Mouse (Mus musculus): ENCODE data around the gene Iqcg. TPM values are rescaled to one million over a fixed set of nuclear protein-coding genes. Genes with fewer than 3 reads are reported as not detected.

The Iqcg gene
- 2.5 and 3.6 TPM in 2 replicates for polyA plus RNA-seq (2014; fragmentation: Nextera tagmentation; extraction: Ambion mirVana)

DNA sequence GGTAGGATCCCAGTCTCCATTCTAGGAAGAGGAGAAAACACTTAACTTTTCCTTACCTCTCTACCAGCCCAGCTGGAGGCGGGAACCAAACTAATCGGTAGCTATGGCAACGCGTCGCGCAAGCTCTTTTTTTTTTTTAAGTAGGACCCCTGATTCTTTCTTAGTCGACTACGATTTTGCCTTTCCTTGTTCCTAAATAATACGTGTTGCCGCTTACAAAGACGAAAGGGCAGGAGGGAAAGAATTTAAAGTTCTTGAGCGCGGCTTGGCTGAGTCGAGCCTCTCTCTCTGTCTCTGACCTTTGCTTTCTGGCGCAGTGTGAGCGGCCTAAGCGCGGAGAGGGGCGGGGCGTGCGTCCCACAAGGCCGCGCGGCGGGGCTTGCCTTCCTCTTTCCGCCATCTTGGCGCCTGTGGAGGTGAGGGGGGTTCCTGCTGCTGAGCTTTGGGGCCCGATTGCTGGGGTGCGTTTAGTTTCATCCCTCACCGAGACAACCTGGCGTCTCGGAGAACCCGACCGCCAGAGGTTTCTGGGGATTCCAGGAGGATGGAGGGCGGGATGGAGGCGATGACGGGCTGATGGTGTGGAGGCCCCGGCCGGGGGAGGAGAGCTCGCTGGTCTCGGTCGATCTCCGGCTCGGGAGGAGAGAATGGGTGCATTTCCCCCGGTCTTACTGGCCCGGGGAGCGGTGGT, at the start of gene Iqcg, which contains the start of gene Rpl35a:
Iqcg (minus strand) TSS at position 124 of the 691 bp plus-strand sequence.
Rpl35a (plus strand) TSS at position 359 of the 691 bp plus-strand sequence.
- peak; percentile 91 for DNase-seq (ENCODE audit: low spot score)
- Histone ChIP-seq H3K27ac (replicated peaks; ENCODE audit: low read depth, low read length) (peak within 1 kb of the TSS; percentile 90), H3K36me3 (ENCODE audit: control insufficient read depth, insufficient read depth, low read length) (peaks cover 20% of the 10 kb centered on the region; the same call in 1 of the 2 replicates), H3K27me3 (ENCODE audit: control insufficient read depth, insufficient read depth, low read length) (no peaks in the 10 kb centered on the region), H3K4me1 (ENCODE audit: control insufficient read depth, insufficient read depth, low read length) (peaks cover 5% of the 10 kb centered on the region), H3K4me2 (ENCODE audit: low read depth, severe bottlenecking) (peak within 1 kb of the TSS; percentile 51), H3K9me3 (ENCODE audit: control insufficient read depth, low read length) (no peaks in the 10 kb centered on the region), H3K9ac (ENCODE audit: low read length) (peak within 1 kb of the TSS; percentile 98), H3K4me3 (ENCODE audit: low read depth, low read length) (peak within 1 kb of the TSS; percentile 97)
- ATAC-seq (ENCODE audit: insufficient number of reproducible peaks, low FRiP score, low TSS enrichment, low read depth): peak; percentile 91
- under 1% methylated on average over 46 of the region's 47 CpGs for WGBS

DNA sequence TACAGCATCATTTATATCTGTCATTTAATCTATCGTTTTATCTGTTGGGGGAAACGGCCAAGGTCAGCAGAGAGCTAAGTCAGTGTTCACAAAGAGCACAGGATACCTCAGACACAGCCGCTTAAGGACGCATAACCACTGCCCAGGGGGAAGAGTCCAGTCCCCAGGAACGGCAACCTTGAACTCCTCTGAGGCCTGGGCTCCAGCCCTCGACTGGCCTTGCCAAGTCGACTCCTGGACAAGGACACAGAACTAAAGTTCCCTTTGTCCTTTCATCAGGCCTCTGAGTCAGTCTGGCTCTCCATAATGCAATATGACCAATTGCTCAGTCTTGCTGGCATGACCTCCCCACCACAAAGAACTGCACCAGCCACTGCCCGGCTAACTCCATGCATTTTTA, 29.6 kb upstream of the Iqcg start:
- Histone ChIP-seq H3K4me1 (ENCODE audit: control insufficient read depth, insufficient read depth, low read length) (no peaks in the 10 kb centered on the region), H3K9me3 (ENCODE audit: control insufficient read depth, low read length) (no peaks in the 10 kb centered on the region), H3K27ac (replicated peaks; ENCODE audit: low read depth, low read length) (no peak overlapping the region), H3K9ac (ENCODE audit: low read length) (no peak overlapping the region), H3K4me2 (ENCODE audit: low read depth, severe bottlenecking) (no peak overlapping the region), H3K27me3 (ENCODE audit: control insufficient read depth, insufficient read depth, low read length) (no peaks in the 10 kb centered on the region), H3K4me3 (ENCODE audit: low read depth, low read length) (no peak overlapping the region), H3K36me3 (ENCODE audit: control insufficient read depth, insufficient read depth, low read length) (no peaks in the 10 kb centered on the region)
- ATAC-seq (ENCODE audit: insufficient number of reproducible peaks, low FRiP score, low TSS enrichment, low read depth) (no peak), DNase-seq (ENCODE audit: low spot score) (no peak)
- WGBS: 84% methylated on average over 8 of the region's 8 CpGs

DNA sequence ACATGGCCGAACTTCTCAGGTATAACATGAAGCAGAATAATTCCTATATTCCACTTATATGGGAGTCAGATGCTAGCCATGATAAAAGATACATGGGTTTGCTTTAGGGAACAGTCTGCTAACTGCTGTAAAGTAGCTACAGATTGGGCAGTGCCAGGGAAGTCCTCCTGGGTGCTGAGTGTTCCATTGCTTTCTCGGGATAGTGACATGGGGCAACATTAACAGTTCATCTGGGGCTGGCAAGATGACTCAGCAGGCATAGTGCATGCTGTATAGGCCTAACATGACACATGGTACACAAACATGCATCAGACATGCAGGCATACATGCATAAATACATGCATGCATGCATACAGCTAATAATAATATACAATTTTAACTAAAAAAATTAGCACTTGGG, 28.0 kb upstream of the Iqcg start:
- Histone ChIP-seq H3K9ac (ENCODE audit: low read length) (no peak overlapping the region), H3K4me2 (ENCODE audit: low read depth, severe bottlenecking) (no peak overlapping the region), H3K36me3 (ENCODE audit: control insufficient read depth, insufficient read depth, low read length) (no peaks in the 10 kb centered on the region), H3K9me3 (ENCODE audit: control insufficient read depth, low read length) (no peaks in the 10 kb centered on the region), H3K27me3 (ENCODE audit: control insufficient read depth, insufficient read depth, low read length) (no peaks in the 10 kb centered on the region), H3K4me1 (ENCODE audit: control insufficient read depth, insufficient read depth, low read length) (no peaks in the 10 kb centered on the region), H3K4me3 (ENCODE audit: low read depth, low read length) (no peak overlapping the region), H3K27ac (replicated peaks; ENCODE audit: low read depth, low read length) (no peak overlapping the region)
- 89% methylated on average over 2 of the region's 2 CpGs for WGBS
- DNase-seq (ENCODE audit: low spot score) (no peak), ATAC-seq (ENCODE audit: insufficient number of reproducible peaks, low FRiP score, low TSS enrichment, low read depth) (no peak)

DNA sequence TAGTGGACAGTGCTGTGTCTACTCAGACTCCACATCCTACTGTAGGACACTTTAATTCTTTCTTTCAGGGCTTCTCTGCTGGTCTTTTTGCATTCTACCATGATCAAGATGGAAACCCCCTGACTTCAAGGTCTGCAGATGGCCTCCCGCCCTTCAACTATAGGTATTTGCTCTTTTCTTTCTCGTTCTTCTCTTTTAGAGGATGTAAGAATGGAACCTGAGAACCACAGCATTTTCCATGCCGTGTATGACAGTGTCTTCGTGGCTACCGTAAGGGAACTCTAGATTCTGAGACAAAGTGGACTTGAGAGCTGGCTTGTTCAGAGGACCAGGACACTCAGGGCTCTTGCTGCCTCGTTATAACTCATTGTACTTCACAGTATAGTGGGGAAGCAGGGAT, 26.9 kb upstream of the Iqcg start:
- DNase-seq (ENCODE audit: low spot score) (no peak), ATAC-seq (ENCODE audit: insufficient number of reproducible peaks, low FRiP score, low TSS enrichment, low read depth) (no peak)
- Histone ChIP-seq H3K27me3 (ENCODE audit: control insufficient read depth, insufficient read depth, low read length) (no peaks in the 10 kb centered on the region), H3K9ac (ENCODE audit: low read length) (no peak overlapping the region), H3K9me3 (ENCODE audit: control insufficient read depth, low read length) (no peaks in the 10 kb centered on the region), H3K4me1 (ENCODE audit: control insufficient read depth, insufficient read depth, low read length) (no peaks in the 10 kb centered on the region), H3K36me3 (ENCODE audit: control insufficient read depth, insufficient read depth, low read length) (no peaks in the 10 kb centered on the region), H3K4me3 (ENCODE audit: low read depth, low read length) (no peak overlapping the region), H3K4me2 (ENCODE audit: low read depth, severe bottlenecking) (no peak overlapping the region), H3K27ac (replicated peaks; ENCODE audit: low read depth, low read length) (no peak overlapping the region)
- WGBS: 91% methylated on average over 6 of the region's 6 CpGs

DNA sequence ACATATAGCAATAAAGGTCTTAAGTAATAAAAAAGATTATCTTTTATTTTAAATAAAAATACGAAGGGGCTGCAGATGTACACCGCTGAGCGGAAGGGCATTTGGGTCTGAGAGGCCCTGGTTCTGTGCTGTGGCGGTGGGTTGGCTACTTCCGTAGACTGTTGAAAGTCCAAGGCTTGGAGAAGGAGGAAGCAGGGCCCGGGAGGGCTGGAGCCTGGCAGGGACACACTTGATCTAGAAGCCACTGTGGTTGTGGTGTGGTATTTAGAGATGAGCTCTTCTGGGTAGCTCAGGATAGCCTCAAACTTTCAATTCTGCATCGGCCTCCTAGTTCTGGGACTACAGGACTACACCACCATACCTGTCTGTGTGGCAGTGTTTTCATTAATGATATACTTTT, 24.0 kb upstream of the Iqcg start:
- DNase-seq (ENCODE audit: low spot score) (no peak), ATAC-seq (ENCODE audit: insufficient number of reproducible peaks, low FRiP score, low TSS enrichment, low read depth) (no peak)
- Histone ChIP-seq H3K27ac (replicated peaks; ENCODE audit: low read depth, low read length) (no peak overlapping the region), H3K4me3 (ENCODE audit: low read depth, low read length) (no peak overlapping the region), H3K9me3 (ENCODE audit: control insufficient read depth, low read length) (no peaks in the 10 kb centered on the region), H3K27me3 (ENCODE audit: control insufficient read depth, insufficient read depth, low read length) (no peaks in the 10 kb centered on the region), H3K36me3 (ENCODE audit: control insufficient read depth, insufficient read depth, low read length) (no peaks in the 10 kb centered on the region), H3K4me2 (ENCODE audit: low read depth, severe bottlenecking) (no peak overlapping the region), H3K4me1 (ENCODE audit: control insufficient read depth, insufficient read depth, low read length) (no peaks in the 10 kb centered on the region), H3K9ac (ENCODE audit: low read length) (no peak overlapping the region)
- 98% methylated on average over 7 of the region's 7 CpGs for WGBS

DNA sequence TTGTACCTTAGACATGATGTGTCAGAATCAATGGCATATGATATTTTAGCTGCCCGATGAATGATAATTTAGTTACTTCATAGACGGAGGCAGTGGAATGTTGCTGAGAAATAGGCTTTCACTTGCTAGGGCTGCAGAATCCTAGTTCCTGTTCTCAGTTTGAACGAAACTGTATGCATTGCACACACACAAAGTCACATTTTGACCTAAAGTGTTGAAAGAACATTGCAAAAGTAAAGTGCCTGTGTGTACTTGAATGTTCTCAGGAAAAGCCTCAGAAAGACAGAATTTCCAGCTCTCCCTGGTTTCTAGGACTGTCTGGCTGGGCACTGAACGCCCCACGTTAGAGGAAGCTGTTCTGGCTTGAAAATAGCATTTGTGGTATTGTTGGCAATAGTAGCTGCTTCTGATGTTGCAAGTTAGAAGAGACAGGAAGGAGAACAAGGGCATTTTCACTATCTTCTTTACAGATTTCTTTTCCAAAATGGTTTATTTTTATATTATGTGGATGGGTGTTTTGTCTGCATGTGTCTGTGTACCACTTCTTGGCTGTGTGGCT, 21.1 kb upstream of the Iqcg start:
- H3K4me2 ChIP-seq (ENCODE audit: low read depth, severe bottlenecking): no peak overlapping the region
- 91% methylated on average over 5 of the region's 5 CpGs for WGBS
- no peak overlapping the region for H3K4me3 ChIP-seq (ENCODE audit: low read depth, low read length)
- DNase-seq (ENCODE audit: low spot score) (no peak), ATAC-seq (ENCODE audit: insufficient number of reproducible peaks, low FRiP score, low TSS enrichment, low read depth) (no peak)
- no peak overlapping the region for H3K27ac ChIP-seq (replicated peaks; ENCODE audit: low read depth, low read length)
- H3K27me3 ChIP-seq (ENCODE audit: control insufficient read depth, insufficient read depth, low read length): no peaks in the 10 kb centered on the region
- no peaks in the 10 kb centered on the region for H3K4me1 ChIP-seq (ENCODE audit: control insufficient read depth, insufficient read depth, low read length)
- H3K9me3 ChIP-seq (ENCODE audit: control insufficient read depth, low read length): no peaks in the 10 kb centered on the region
- H3K36me3 ChIP-seq (ENCODE audit: control insufficient read depth, insufficient read depth, low read length): no peaks in the 10 kb centered on the region
- H3K9ac ChIP-seq (ENCODE audit: low read length): no peak overlapping the region

DNA sequence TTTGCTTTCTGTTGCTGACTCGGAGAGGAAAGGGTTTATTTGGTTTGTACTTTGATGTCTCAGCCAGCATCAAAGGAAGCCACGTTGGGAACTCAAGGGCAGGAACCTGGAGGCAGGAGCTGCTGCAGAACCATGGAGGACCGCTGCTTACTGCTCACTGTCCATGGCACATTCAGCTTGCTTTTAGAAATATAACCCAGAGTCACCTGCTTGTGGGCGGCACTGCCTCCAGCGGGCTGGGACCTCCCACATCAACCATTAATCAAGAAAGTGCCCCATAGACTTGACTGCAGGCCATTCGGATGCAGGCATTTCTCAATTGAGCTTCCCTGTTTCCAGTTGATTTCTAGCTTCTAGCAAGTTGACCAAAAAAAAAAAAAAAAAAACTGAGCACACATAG, 20.1 kb upstream of the Iqcg start:
- H3K9me3 ChIP-seq (ENCODE audit: control insufficient read depth, low read length): no peaks in the 10 kb centered on the region
- H3K36me3 ChIP-seq (ENCODE audit: control insufficient read depth, insufficient read depth, low read length): no peaks in the 10 kb centered on the region
- 58% methylated on average over 6 of the region's 6 CpGs for WGBS
- DNase-seq (ENCODE audit: low spot score) (no peak), ATAC-seq (ENCODE audit: insufficient number of reproducible peaks, low FRiP score, low TSS enrichment, low read depth) (no peak)
- H3K9ac ChIP-seq (ENCODE audit: low read length): no peak overlapping the region
- H3K4me1 ChIP-seq (ENCODE audit: control insufficient read depth, insufficient read depth, low read length): no peaks in the 10 kb centered on the region
- no peak overlapping the region for H3K4me3 ChIP-seq (ENCODE audit: low read depth, low read length)
- no peaks in the 10 kb centered on the region for H3K27me3 ChIP-seq (ENCODE audit: control insufficient read depth, insufficient read depth, low read length)
- H3K27ac ChIP-seq (replicated peaks; ENCODE audit: low read depth, low read length): no peak overlapping the region
- no peak overlapping the region for H3K4me2 ChIP-seq (ENCODE audit: low read depth, severe bottlenecking)

DNA sequence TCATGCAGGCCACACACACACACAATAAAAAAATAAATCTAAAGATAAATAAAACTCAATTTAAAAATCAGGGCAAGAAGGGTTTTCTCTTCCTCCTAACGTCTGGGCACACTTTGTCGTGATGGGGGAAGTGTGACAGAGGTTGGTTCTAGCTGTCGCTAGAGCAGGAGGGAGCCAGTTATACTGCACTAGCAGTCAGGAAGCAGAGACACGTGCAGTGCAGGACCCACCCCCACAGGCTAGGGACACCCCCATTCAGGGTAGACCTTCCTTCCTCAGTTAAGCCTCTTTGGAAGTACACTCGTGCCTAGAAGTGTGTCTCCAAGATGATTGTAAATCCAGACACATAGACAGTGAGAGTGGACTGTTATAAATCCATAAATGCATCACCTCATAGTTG, 18.9 kb upstream of the Iqcg start:
- Histone ChIP-seq H3K9me3 (ENCODE audit: control insufficient read depth, low read length) (no peaks in the 10 kb centered on the region), H3K4me1 (ENCODE audit: control insufficient read depth, insufficient read depth, low read length) (no peaks in the 10 kb centered on the region), H3K9ac (ENCODE audit: low read length) (no peak overlapping the region), H3K27ac (replicated peaks; ENCODE audit: low read depth, low read length) (no peak overlapping the region), H3K27me3 (ENCODE audit: control insufficient read depth, insufficient read depth, low read length) (no peaks in the 10 kb centered on the region), H3K4me3 (ENCODE audit: low read depth, low read length) (no peak overlapping the region), H3K4me2 (ENCODE audit: low read depth, severe bottlenecking) (no peak overlapping the region), H3K36me3 (ENCODE audit: control insufficient read depth, insufficient read depth, low read length) (no peaks in the 10 kb centered on the region)
- ATAC-seq (ENCODE audit: insufficient number of reproducible peaks, low FRiP score, low TSS enrichment, low read depth) (no peak), DNase-seq (ENCODE audit: low spot score) (no peak)
- WGBS: 68% methylated on average over 5 of the region's 5 CpGs
